Mouse (Mus musculus): Measurements from ENCODE around the gene Card19.

Card19 gene

GRCm38 (mm10) chr13:49194811-49195210 is 21.0 kb downstream of the Card19 start:
- DNase-seq (ENCODE audit: low read depth, low spot score) = no peak

- no peak for DNase-seq (ENCODE audit: low read depth, low spot score)
These were observed 22.2 kb downstream of the Card19 start for GRCm38 (mm10) chr13:49193650-49194049.

GRCm38 (mm10) chr13:49192156-49192855 is 23.5 kb downstream of the Card19 start:
- no peak for DNase-seq (ENCODE audit: low read depth, low spot score)

GRCm38 (mm10) chr13:49191673-49192035 is 24.2 kb downstream of the Card19 start:
- no peak for DNase-seq (ENCODE audit: low read depth, low spot score)

- DNase-seq (ENCODE audit: low read depth, low spot score) = no peak
These were observed 24.8 kb downstream of the Card19 start for GRCm38 (mm10) chr13:49190876-49191672.

GRCm38 (mm10) chr13:49189970-49190870 is 25.6 kb downstream of the Card19 start:
- DNase-seq (ENCODE audit: low read depth, low spot score) = no peak

GRCm38 (mm10) chr13:49188966-49189360 is 26.9 kb downstream of the Card19 start:
- DNase-seq (ENCODE audit: low read depth, low spot score) = no peak

GRCm38 (mm10) chr13:49188219-49188965 is 27.4 kb downstream of the Card19 start:
- no peak for DNase-seq (ENCODE audit: low read depth, low spot score)

GRCm38 (mm10) chr13:49187288-49188218 is 28.3 kb downstream of the Card19 start, which contains the start of gene Ninj1:
TSS of gene Ninj1 (plus strand) at chr13:49187485.
- peak; percentile 68 for DNase-seq (ENCODE audit: low read depth, low spot score)

GRCm38 (mm10) chr13:49186798-49187287 is 29.0 kb downstream of the Card19 start:
- no peak for DNase-seq (ENCODE audit: low read depth, low spot score)

- DNase-seq (ENCODE audit: low read depth, low spot score) = no peak
These were observed 32.2 kb downstream of the Card19 start for GRCm38 (mm10) chr13:49183646-49184045.

- no peak for DNase-seq (ENCODE audit: low read depth, low spot score)
These were observed 32.7 kb downstream of the Card19 start for GRCm38 (mm10) chr13:49183161-49183560.

- no peak for DNase-seq (ENCODE audit: low read depth, low spot score)
These were observed 34.3 kb downstream of the Card19 start for GRCm38 (mm10) chr13:49181411-49181984.

GRCm38 (mm10) chr13:49180691-49181090 is 35.1 kb downstream of the Card19 start:
- DNase-seq (ENCODE audit: low read depth, low spot score) = no peak

- no peak for DNase-seq (ENCODE audit: low read depth, low spot score)
These were observed 35.6 kb downstream of the Card19 start for GRCm38 (mm10) chr13:49180274-49180673.

- peak; percentile 75 for DNase-seq (ENCODE audit: low read depth, low spot score)
These were observed 36.8 kb downstream of the Card19 start for GRCm38 (mm10) chr13:49178839-49179585.

GRCm38 (mm10) chr13:49175509-49175908 is 40.3 kb downstream of the Card19 start:
- DNase-seq (ENCODE audit: low read depth, low spot score) = no peak

- DNase-seq (ENCODE audit: low read depth, low spot score) = no peak
These were observed 42.8 kb downstream of the Card19 start for GRCm38 (mm10) chr13:49172971-49173596.

All from telencephalon, adult 2 months (tissue).